Mouse (Mus musculus) thymus, adult 2 months (tissue): ENCODE results near the gene Sars.

ENCODE experiments used
- CTCF ChIP-seq: fragments of 200-500 bp; IDR thresholded peaks from 2 replicates; pipeline ENCODE4 v1.5.1; 2012; ENCODE audit warnings: mild to moderate bottlenecking, control low read depth, low read length, moderate library complexity, borderline replicate concordance; ENCODE audit not compliant: control insufficient read depth, poor library complexity, insufficient read depth; ENCODE audit errors: extremely low read depth
- POLR2A ChIP-seq: fragments of 200-500 bp; IDR thresholded peaks from 2 replicates; pipeline ENCODE4 v1.6.1; 2012; ENCODE audit warnings: mild to moderate bottlenecking, low read length, control low read depth, moderate library complexity; ENCODE audit not compliant: control insufficient read depth, poor library complexity, insufficient read depth; ENCODE audit errors: extremely low read depth

- TF ChIP-seq POLR2A: no peak
- no peak for TF ChIP-seq CTCF
These were observed 11.7 kb downstream of the Sars start for GRCm38 (mm10) chr3:108433188-108433880.
